Mouse (Mus musculus) E14TG2a.4 (cell line): Measurements from ENCODE around the gene Trim26.

Experiments used
- CTCF ChIP-seq: conservative IDR thresholded peaks from 2 replicates; pipeline ENCODE4 v1.5.1; 2014; ENCODE audit warnings: low read length
- POU5F1 ChIP-seq: IDR thresholded peaks from 2 replicates; pipeline ENCODE4 v1.6.1; 2014; ENCODE audit warnings: low read length, borderline replicate concordance

GRCm38 (mm10) chr17:36835591-36836426 lies 1.1 kb upstream of the Trim26 start:
- TF ChIP-seq CTCF (no peak), POU5F1 (no peak)
